Mouse (Mus musculus) yolk sac, embryonic 10.5 days (tissue): ENCODE results near the gene Echdc3.

Experiments used
- DNase-seq: peaks from one replicate; pipeline ENCODE4 v3.0.0-alpha.2; 2017; ENCODE audit warnings: low spot score

The Echdc3 gene

GRCm38 (mm10) chr2:6212724-6213511, at the start of gene Echdc3:
Gene Echdc3, minus strand, starts transcription at chr2:6213033.
- DNase-seq: peak; percentile 96

DNA sequence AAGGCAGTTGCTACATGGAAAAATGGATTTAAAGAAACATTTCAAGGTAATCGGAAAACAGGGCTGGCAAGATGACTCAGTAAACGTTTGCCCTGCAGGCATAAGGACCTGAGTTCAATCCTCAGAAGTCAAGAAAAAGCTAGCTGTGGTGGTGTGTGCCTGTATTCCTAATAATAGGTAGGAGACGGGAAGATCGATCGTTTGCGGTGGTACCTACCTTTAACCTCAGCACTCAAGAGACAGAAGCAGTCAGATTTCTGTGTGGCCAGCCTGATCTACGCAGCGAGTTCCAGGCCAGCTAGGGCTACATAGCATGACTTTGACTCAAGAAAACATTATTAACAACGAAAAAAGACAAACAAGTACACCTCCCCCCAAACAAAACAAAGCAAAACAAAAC, 48.9 kb upstream of the Echdc3 start:
- no peak for DNase-seq

DNA sequence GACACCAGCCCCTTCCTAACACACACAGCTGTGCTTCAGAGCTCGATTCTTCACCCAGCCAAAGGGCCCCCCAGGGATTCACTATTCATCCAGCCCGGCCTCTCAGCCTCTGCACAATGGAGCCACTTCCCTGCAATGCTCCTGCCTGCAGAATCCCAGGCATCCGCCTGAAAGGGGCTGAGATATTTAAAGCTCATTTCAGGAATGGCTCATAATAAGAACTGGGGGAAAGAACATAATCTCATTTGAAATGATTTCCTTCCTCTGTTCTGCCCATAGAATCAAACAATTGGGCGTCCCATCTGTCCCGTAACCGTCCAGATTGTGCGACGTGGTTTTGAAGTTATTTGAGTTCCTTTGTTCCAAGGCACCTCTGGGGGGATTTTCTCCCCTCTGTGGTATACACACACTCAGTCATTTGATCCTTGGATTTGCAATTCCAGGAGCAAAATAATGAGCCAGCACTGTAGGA, 48.4 kb upstream of the Echdc3 start:
- DNase-seq: no peak

DNA sequence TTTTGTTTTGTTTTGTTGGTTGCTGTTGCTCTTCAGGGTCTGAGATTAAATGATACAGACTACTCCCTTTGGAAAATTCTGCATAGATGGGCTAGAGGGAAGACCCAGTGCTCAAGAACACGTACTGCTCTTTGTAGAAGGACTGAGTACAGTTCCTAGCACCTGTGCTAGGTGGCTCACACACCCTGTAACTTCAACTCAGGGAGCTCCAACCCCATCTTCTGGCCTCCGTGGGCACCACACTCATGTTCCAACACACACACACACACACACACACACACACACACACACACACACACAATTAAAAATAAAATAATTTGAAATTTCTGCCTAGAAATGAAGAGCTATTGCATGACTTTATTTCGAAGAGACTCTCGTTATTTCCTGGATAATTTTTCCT, 47.8 kb upstream of the Echdc3 start:
- no peak for DNase-seq

- no peak for DNase-seq
These were observed 46.3 kb upstream of the Echdc3 start for GRCm38 (mm10) chr2:6259182-6259581.

DNA sequence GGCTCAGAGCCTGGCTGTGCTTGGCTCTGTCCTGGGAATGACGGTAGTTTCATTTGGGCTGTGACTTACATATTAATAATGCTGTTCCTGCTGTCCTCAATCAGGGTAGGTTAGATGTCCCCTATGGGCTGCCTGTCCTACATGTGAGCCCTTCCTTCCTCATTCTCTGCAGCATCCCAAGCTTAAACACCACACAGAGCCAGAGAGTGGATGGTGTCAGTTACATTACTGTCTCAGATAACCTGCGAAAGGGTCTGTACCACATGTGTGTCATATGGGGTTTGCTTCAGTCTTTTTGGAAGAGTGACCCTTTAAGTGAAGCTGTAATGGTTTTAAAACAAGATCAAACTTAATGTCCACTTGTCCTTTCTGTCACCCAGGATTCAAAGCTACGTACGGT, 45.2 kb upstream of the Echdc3 start:
- no peak for DNase-seq

- DNase-seq: no peak
These were observed 44.3 kb upstream of the Echdc3 start for GRCm38 (mm10) chr2:6257146-6257545.

- no peak for DNase-seq
These were observed 43.4 kb upstream of the Echdc3 start for GRCm38 (mm10) chr2:6255989-6256841.

DNA sequence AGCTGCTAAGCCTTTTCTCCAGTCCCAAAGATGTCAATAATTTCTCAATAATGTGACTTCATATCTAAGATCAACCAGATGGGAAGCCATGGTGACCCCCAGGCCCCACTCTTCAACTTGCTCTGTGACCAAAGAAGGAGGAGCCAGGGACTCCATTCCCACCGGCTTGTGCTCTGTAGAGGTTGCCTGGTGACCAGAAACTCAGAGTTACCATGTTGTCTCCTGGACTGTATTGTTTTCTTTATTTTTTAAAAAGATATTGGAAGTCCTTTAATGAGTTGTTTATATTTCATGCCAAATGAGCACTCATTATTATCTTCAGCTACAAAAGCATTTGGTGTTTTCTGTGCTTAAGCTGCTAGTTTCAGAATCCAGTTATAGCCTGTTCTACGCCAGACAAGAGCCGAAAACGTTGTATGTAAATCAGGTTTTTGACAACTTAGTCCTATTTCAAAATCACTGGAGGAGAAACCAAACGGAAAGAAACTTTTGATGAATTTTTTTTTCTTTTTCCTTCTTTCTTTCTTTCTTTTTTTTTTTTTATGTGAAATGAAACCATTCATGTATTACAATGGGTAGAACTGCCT, 42.7 kb upstream of the Echdc3 start:
- DNase-seq: no peak

GRCm38 (mm10) chr2:6252491-6252890, 39.7 kb upstream of the Echdc3 start:
- no peak for DNase-seq

DNA sequence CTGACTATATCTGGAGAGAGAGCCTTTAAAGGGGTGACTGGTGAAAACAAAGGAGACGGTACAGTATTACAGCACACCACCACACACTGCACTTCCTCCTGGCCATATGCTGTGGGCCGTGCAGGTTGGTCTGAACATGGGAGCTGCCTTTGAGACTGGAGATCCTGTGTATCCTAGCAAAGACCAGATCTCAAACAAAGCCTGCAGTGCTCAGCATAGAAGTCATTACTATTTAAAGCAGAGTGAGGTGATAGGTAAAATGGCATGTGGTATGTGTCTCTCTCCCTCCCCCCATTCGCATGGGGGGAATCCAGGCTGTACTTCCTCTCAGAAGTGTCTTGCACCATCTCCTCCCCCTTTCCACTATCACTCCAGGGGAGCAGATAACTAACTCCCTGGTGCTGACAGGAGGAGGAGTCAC, 38.3 kb upstream of the Echdc3 start:
- no peak for DNase-seq

DNA sequence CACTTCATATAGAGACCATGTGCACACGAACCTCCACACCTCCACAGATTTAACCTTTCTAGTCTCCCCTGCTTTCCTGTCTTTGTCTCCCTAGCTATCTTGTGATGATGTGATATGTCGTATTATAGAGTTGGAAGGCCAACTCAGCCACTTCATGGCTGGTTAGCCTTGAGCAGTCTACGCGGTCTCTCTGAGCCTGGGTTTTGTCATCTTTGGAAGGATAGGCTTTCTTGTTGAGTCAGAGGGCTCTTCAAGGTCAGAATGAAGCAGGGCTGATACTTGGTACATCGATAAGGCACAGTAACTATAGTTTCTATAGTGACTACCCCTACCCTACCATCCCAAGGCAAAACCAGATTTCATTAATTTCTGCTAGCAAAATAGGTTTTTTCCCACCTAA, 28.6 kb upstream of the Echdc3 start:
- DNase-seq: no peak

GRCm38 (mm10) chr2:6240072-6240471, 27.2 kb upstream of the Echdc3 start:
- DNase-seq: no peak

DNA sequence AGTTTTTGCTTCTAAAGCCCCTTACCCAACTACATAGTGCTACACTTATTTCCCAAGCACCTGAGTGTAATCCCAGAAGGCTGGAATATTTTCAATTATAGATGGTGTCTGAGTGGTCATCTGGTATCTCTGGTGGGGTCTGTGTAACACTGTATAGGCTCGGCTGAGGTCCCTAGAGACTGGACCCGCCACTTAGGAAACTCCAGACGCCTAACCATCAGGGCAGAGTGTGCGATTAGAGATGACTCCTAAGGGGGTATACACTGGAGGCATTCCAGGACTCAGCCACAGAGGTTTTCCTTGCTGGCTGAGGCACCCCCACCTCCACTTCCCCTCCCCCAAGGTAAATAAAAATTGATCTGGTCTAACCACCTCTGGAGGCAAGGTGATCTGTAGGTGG, 26.5 kb upstream of the Echdc3 start:
- no peak for DNase-seq

- DNase-seq: no peak
These were observed 25.8 kb upstream of the Echdc3 start for GRCm38 (mm10) chr2:6238679-6239078.

DNA sequence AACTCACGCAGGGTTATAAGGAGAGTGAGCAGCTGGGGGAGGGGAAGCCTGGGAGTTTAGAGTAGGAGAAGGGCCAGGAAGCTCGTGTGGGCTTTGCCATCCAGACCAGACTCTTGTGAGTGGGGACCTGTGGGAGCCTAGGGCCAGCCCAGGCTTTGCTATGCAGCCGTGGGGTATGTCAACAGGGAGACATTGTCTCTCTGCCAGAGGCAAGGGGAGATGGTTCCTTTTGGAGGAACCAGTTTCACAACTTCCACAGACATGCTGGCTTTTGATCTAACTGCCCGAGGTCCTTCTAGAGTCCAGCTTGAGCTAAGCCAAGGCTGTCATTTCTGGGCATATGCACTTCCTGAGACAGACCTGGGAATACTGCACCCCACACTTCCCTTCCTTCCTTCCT, 25.4 kb upstream of the Echdc3 start:
- no peak for DNase-seq

DNA sequence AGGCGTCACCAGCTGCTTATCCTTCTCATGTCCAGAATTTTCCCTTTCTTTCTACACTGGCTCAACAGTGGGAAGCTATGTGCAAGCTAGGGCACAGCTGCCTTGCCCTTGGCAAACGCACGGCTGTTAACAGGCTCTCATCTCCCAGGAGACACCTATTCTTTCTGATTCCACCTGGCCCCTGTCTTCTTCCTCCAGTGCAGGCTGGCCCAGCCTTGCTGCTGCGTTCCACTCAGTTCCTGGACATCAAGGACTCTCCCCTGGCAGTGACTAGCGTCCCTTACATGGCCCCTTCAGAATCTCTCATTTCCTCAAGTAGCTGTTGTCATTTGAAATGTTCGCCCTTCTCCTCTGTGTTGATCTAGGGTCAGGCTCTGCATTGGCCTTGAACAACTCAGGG, 20.5 kb upstream of the Echdc3 start:
- DNase-seq: no peak

DNA sequence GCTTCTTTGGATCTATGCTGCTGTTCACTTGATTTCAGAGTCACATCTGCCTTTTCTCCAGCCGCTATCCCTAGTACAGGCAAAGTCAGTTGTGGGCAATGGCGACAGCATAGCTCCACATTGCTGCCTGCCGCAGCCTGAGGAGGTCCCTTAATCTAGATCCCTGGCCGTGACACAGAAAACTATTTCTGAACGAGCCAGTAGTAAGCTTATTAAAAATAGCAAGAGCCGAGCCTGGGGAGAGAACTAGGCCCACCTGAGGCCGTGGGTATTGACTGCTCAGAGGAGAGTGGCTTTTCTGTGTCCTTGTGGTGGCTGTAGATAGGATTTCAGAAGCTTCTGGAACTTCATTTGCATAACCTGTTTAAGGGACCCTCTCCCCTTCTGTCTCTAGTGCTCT, 19.9 kb upstream of the Echdc3 start:
- DNase-seq: no peak

- DNase-seq: no peak
These were observed 18.0 kb upstream of the Echdc3 start for GRCm38 (mm10) chr2:6230865-6231264.

DNA sequence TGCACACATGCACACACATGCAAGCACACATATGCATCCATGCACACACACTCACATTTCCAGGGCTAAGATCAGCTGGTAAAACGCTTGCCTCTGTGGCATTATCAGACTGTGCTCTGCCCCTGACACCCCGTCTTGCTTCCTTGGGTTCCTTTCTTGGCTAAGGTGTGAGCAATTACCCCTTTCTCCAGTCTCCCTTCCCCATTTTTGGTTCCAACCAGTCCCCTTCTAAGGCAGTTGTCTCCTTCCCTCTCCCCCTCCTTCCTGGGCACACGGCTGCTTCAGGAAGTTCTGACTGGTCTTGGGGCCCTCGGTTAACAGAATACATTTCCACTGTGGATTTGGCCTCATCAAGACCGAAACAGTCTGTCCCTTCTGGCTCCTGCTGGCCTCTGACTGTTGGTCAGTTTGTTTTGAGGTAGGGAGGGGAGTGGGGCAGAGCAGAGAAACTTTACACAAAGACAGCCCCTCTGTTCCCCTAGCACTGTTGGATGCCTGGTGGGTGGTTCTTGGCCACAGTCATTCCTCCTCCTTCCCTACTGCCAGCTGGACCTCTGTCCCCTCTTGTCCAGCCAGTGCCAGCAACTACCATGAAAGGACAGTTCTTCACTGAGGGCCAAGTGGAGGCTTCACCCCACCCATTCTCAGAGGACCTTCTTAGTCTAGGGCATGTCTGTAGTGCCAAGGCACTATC, 16.9 kb upstream of the Echdc3 start:
- DNase-seq: no peak

- DNase-seq: no peak
These were observed 14.2 kb upstream of the Echdc3 start for GRCm38 (mm10) chr2:6227059-6227445.

DNA sequence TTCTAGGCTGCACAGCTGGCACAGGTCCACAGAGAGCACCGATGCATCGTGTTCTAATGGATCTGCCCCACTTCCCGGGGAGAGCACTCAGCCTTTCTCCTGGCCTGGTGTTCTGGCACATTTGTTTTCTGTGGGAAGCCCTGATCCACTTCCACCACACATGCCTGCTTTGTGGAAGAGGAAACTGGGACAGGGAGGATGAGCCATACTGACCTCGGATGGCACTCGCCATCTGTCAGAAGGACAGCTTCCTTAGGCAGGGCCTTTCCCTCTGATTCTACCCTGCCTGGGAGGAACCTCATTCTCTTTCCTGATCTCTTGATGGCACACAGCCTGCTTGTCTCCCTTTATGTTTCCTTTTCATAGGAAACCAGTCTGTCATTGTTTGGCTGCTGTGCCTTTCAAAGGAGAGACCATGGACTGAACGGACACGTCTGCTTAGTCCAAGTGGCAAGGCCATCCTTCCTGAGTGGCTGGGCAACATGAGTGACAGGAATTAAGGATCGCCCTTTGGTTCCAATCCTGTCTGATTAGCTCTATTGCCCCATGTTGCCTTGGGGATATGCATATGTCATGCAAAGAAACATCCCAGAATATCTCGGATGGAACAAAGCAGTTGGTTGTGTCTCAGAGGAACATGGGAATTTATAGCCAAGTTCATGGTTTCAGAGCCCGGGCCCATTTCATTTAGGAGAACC, 13.7 kb upstream of the Echdc3 start:
- no peak for DNase-seq
